Mouse (Mus musculus): ENCODE data around the gene Vwa3a.
"Not testable (repeated sequence)": the region's sequence is repeated elsewhere in the genome, so short reads cannot be mapped to it uniquely, and the experiment has no call there.

Gene Vwa3a

DNA sequence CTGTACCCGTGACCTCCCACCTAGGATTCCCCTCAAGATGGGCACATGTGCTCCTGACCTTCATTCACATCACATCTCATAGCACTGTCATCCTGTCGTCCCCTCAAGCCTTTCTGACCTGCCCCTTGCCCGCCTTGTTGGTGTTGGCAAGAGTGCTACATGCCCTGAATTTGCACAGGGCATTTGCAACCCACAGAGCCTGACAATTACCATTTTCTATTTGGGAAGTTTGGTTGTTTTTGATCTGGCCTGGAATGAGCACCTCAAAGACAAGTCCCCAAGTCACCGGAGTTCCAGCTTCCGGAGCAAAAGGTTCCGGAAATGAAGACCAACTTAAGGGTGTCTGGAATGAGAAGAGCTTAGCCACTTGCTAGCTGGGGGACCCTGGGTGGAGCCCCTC lies at the start of gene Vwa3a:
Gene Vwa3a (plus strand): TSS at position 301 of the 400 bp plus-strand sequence.
- no peak for DNase-seq (ENCODE audit: low read depth, low spot score)

DNA sequence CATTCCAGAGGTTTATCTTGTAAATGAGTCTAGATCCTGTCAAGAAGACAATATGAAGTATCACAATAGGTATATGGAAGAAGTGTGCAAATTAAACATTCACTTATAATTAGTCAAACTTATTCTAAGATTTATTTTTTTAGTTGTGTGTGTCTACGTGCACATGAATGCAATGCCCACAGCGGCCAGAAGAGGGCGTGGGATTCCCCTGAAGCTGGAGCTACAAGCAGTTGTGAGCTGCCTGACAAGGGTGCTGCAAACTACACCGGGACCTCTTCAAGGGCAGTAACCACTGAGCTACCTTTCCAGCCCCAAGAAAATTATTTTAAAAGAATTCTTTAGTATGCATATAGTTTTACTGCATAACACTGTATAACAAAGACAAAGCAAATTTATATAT lies 48.5 kb upstream of the Vwa3a start:
- DNase-seq (ENCODE audit: low read depth, low spot score): peak; percentile 37

DNA sequence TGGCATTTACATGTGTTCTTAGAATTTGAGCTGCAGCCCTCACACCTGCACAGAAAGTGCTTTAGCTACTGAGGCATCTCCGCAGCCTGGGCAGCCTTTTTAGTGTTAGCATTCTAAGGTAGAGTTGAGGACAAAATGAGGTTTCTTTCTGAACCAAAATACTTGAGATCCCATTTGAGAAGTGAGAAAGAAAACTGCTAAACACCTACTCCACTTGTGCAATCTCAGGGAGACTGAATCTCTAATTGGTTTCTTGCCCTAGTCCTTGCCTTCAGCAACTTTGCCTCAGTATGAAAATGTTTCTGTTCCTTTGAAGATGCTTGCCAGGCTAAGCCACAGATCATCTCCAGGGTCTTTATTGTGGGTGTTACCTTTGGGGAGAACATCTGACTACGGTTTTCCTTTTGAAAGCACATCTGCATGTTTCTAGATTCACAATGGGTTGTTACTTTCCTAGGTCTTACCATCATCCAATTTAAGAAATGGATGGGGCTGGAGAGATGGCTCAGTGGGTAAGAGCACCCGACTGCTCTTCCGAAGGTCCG lies 45.2 kb upstream of the Vwa3a start:
- peak; percentile 74 for DNase-seq (ENCODE audit: low read depth, low spot score)

DNA sequence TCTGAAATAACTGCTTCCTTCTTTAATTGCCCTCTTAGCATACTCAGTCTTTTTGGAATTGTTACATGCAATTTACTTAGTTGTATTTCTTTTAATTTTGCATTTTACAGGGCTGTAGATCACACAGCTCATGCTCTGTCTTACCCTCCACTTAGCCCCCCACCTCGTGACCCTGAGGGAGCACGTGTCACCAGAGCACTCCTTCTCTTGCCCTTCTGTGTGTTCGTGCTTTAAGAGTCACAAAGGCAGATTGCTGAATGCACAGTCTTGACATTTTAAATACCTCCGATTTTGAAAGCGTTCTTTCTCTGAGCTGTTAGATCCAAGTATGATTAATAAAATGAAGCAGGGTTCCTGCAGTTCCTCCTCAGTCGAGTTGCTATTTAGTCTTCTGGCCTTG lies 43.9 kb upstream of the Vwa3a start:
- no peak for DNase-seq (ENCODE audit: low read depth, low spot score)

DNA sequence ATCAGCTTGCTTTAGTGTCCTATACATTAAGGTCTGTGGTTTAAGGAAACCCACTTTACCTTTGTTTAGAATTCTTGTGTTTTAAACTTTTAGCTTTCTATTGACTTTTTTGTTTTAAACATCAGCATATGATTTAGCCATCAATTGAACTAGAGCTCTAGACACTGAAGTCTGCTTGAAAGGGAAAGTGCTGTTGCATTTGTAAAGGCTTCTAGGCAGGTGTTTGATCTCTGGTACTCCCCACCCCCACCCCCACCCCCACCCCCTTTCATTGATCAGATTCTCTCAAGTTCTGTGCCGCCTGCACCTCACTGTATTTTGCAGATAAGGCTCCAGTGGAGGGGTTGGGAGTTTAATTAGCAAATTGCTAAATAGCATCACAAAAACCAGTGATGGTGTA lies 43.5 kb upstream of the Vwa3a start:
- DNase-seq (ENCODE audit: low read depth, low spot score): peak; percentile 16

DNA sequence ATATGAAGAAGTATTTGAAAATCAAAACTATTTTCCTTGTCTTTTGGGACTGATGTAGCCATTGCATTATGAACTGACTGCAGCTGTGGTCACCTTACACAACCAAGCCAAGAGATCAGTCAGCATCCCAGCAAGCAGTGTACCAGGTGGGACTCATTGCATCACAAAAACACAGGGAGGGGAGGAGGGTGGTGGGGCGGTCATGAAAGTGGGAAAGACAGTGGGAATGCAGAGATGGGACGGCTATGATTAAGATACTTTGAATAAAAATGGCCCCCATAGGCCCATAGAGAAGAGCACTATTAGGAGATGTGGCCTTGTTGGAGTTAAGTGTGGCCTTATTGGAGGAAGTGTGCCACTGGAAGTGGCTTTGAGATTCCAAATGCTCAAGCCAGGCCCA lies 42.8 kb upstream of the Vwa3a start:
- no peak for DNase-seq (ENCODE audit: low read depth, low spot score)

DNA sequence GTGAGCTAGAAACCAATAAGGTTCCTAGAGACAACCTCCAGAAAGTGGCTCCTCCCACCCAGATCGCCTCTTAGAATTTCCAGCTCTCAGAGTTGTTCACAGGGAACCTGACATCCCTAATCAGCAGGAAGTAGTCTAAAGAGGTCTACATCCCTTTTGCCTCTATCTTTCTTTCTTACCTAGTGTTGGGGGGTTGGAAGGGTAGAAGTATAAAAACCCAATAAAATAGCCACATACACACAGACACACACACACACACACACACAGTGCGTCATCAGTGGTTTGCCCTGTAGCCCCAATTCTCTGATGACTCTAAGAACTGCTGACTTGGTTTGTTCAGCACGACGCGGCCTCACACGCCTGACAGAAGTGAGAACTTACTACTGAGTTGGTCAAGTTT lies 39.5 kb upstream of the Vwa3a start:
- peak; percentile 62 for DNase-seq (ENCODE audit: low read depth, low spot score)

DNA sequence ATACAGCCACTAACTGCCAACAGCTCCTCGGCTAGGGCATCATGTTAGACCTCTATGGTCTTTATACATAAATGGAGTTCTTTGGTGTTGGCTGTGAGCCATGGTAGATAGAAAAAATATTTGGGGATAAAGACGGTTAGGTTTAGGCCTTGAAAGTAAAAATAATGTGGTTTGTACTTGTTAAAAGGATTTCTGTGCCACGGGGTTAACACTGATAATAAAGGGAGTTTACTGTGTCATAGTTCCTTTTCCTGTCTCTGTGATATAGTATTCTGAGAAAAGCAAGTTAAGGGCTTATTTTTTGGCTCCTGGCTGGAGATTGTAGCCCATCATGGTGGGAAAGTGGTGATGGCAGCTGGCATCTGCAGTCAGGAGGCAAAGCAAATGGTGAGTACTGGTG lies 35.2 kb upstream of the Vwa3a start:
- peak; percentile 11 for DNase-seq (ENCODE audit: low read depth, low spot score)

DNA sequence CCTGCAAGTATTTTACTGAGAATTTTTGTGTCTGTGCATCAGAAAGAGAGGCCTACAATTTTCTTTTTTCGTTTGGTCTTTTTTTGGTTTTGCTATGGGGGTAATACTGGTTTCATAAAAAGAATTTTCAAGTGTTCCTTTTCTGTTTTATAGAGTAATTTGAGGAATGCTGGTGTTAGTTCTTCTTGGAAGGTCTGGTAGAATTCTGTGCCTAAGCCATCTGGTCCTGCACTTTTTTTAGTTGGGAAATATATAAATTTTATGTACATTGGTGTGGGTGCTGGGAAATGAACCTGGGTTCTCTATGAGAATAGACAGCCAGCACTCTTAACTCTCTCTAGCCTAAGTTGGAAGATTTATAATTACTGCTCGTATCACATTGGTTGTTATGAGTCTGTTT lies 27.0 kb upstream of the Vwa3a start:
- DNase-seq (ENCODE audit: low read depth, low spot score): no peak

DNA sequence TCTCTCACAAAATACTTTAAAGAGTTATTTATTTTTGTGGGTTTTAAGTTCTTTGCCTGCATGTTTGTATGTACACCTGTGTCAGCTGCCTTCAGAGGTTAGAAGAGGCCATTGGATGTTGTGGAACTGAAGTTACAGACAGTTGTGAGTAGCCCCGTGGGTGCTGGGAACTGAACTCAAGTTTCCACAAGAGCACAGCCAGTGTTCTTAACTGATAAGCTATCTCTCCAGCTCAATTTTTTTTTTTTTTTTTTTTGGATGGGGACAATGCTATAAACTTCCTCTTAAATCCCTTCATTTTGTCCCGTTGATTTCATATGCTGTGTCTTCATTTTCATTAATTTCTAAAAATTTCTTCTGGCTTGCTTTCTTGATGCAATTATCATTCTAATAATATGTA lies 25.9 kb upstream of the Vwa3a start:
- no peak for DNase-seq (ENCODE audit: low read depth, low spot score)

DNA sequence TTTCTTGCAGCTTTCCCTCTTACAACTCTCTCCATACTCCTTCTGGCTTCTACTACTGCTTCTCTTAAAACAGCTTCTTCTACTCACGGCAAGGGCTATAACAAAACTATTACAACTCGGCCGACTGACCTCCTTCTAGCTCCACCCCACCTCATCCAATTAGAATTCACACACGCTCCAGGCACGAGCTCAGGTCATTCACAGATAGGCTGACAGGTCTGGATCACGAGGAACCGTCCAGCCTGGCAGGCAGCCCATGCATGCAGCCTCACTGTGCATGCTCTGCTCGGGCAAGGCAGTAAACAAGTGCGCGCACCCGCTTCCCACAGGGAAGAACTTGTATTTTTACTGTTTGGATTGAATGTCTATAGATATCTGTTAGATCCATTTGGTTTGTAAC lies 25.2 kb upstream of the Vwa3a start:
- not testable (repeated sequence) for DNase-seq (ENCODE audit: low read depth, low spot score)

DNA sequence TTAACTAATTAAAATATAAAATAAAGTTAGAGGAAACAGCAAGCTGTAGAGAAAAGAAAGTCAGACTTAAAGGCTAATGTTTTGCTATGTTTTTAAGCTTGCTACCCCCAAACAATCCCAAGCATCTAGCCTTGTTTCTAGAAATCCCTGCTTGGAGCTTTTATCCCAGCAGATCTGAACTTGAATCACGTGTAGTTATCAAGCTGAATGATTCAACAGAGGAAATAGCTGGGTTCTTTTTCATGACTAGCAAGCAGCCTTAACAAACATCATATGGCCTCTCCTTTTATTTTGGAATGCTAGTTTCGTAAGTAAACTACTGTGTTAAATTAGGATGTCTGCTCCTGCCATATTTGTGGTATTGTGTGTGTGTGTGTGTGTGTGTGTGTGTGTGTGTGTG lies 21.9 kb upstream of the Vwa3a start:
- no peak for DNase-seq (ENCODE audit: low read depth, low spot score)

DNA sequence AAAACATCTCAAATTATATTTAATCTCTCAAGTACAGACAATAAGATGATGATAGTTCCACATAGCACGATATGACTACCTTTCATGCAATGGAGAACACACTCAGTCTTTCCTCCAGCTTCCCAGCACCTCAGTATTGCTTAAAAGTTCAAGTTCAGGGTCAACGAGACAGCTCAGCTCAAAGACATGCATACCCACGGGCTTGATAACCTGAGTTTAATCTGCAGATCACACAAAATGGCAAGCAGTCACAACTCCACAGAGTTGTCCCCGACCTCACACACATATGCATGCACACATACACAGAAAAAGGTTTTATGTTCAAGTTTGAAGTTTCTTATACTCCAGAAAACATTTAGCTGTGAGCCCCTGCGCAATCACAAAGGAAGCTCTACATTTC lies 18.1 kb upstream of the Vwa3a start:
- DNase-seq (ENCODE audit: low read depth, low spot score): no peak

DNA sequence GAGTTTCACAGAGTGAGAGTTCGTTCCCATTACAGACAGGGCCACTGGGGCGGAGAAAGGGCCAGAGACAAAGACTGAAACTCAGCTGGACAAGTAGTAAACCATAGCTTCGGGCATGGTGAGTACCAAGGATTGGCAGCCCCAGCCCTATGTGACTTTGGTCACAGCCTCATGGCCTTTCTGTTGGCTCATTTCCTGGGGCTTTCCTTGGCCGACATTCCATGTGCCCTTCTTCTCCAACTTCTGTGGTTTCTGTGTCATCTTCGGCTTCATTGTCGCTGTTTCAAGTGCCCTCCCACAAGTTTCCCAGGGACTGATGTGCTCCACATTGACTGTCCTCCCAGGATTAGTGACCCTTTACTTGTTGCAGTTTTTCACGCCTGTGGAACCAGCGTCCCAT lies 17.7 kb upstream of the Vwa3a start:
- no peak for DNase-seq (ENCODE audit: low read depth, low spot score)

DNA sequence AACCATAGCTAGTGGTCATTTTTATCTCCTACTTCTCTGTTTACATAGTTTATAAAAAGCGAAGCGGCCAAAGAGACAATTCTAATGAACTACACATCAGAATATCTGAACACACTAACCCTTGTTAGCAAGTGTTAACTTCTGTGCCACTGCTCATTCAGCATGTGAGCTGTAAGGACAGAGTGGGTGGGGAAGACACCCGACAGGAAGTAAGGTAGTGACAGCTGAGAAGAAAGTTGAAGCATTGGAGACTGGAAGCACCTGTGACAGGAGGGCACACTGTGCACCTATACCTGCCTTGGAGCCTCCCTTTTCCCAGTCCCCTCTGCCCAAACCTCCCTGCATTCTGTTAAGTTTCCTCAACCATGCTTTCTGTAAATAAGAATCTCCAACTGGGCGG lies 17.1 kb upstream of the Vwa3a start:
- DNase-seq (ENCODE audit: low read depth, low spot score): peak; percentile 17

DNA sequence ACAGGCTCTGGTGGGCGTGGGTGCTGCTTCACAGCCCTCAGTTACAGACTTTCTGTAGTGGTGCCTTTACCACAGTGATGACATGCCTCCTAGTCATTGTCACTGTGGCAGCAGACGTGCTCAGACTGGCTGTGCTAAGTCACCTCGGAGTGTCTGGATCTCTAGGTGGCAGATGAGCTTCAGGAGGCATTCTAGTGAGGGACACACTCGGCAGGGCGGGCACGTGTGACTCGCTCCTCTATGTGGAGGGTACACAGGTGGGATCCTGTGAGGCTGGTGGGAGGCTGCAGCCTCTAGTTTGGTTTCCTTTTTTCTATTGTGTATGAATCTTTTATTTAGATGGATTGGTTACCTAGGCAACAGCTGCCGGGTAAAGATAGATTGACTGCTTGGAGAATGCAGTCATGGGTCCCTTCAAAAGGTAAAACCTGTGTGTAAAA lies 16.3 kb upstream of the Vwa3a start:
- DNase-seq (ENCODE audit: low read depth, low spot score): peak; percentile 4

DNA sequence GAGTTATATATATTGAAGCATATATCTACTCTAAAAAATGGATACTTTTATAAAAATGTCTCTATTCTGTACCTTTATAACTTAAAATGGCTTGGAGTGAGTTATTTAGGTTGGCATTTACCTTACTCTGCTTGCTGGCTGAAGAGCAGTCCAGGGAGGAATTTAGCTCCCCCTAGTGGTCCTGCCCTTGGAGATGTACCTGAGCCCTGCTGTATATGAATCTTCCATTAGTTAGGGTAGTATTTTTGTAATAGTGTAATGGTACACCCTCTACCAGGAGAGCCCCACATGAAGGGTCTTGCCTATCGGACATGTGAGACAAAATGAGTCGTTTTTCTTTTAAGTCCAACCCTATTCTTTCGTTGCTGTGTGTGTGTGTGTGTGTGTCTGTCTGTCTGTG lies 11.5 kb upstream of the Vwa3a start:
- peak; percentile 70 for DNase-seq (ENCODE audit: low read depth, low spot score)

DNA sequence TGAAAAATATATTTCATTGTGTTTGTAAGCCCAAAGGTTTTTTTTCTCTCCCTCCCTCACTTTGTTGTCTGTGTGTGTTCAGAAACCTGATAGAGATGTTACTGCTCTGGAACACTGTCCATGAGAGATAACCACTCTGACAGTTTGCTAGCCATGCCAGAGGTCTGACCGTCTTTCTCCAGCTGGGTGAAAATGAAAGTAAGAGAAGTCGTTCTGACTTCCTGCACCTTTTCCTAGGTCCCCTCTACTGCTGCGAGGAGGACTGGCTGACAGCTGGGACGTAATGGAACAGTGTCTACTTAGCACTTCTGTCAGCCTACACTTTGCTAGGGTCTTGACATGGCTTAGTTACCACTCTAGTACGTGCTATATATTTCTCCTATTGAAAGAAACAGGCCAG lies 9.5 kb upstream of the Vwa3a start:
- peak; percentile 24 for DNase-seq (ENCODE audit: low read depth, low spot score)

DNA sequence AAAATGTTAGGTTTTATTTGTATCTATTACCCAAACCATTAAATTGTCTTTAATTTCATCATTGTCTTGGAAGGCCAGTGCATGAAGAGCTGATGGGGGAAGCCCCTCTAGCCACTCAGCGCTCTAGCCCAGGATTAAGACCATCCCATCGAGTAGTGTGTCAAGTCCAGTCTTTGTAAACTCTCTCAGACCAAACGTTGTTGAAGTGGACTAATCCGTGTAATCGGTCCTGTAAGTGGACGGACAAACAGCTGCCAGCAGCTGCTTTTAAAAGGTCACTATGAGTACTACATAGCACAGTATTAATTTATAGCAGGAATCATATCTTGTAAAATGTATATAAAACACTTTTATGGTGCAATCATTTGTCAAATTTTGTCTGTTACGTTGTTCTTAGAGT lies 6.2 kb upstream of the Vwa3a start:
- no peak for DNase-seq (ENCODE audit: low read depth, low spot score)

DNA sequence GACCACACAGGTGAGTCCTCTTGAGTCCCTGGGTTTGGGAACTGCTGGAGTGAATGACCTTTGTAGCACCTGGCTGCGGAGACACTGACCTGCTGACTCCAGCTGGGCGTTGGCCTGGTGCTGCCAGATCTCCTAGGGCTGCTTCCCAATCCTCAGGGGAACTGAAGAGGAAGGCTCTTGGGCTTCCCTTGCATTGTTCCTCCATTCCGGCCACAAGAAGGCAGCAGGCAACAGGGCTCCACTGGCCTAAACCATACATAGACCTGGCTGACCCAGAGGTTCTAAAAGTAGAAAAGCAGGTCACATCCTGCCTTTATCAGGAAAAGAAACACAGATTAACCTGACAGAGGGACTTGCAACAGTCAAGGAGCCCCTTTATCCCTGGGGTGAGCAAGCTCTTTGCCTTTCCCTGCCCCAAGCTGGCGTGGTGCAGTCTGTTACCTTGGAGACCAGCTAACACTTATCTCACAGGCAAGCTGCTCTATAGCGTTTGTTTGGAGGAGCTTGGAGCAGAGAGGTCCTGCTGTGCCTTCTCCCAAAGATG lies 512 bp downstream of the Vwa3a start:
- DNase-seq (ENCODE audit: low read depth, low spot score): no peak

DNA sequence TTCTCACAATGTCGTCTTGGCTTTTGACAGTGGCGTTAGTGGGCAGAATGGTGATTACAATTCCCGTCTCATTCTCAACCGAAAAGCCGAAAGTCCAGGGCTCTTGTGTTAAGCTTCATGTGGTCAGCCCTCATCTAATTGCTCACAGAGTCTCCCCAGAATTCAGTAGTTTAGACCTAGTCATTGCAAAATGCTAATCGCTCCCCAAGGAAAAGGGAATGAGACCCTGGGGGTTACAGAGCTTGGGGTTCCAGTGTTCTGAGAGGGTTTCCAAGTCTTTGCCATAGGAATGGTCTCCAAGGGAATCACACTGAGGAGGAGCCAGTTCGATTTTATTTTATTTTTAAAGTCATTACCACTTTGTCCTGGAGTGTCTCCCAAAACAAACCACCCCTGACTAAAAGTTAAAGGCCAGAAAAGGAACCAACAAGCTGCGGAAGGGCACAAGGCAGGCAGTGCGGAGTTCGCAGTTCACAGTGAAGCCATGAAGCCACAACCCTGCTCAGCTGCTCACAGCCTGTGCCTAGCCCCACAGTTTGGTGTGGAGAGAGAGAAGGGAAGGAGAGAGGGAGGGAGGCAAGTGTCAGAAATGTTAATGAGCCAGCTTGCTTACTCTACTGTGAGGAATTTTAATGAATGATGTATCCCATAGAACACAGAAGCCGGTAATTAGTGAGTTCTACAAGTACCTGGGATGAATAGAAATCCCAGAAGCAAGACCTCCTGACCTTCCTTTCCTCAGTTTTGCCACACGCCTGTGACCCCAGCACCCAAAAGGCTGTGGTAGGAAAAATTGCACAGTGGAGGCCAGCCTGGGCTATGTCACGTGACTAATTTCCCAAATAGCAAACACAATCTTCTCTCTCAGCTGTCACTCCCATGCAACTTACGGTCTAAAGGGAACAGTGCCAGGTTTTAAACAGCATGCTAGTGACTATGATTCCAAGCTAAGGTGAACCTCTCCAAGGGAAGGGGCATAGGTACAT lies 4.5 kb downstream of the Vwa3a start:
- DNase-seq (ENCODE audit: low read depth, low spot score): no peak

DNA sequence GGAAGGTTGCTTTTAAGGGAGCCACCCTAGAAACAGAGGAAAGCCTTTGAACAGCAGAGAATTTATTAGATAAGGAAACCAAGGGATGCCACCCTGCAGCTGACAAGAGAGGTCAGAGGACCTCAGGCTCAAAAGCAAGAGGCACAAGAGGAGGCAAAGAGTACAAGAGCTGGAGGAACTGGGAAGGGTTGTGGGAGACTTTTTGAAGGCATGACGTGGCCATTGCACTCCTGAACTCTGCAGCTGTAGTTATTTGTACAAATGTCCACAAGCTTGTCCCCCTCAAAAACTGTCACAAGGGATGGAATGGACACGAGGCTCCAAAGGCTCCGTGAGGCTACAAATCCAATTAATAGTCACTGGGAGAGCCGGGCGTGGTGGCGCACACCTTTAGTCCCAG lies 5.5 kb downstream of the Vwa3a start:
- DNase-seq (ENCODE audit: low read depth, low spot score): no peak

DNA sequence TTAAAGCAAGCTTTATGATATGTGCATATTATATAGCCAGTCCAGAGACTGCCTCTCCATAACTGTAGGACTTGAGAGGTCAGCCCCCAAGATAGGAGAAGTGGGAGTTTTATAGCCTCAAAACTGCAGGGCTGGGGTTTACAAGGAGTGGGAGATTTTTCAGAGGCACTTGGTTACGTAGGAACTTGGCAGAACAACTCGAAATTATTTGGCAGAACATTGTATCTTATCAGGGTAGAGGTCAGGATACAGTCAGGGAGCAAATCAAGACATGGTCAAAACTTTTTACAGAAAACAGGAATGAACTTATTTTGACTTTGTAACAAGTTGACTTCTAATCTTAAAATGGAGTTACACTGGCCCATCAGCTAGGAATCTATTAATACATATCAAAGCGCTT lies 6.9 kb downstream of the Vwa3a start:
- no peak for DNase-seq (ENCODE audit: low read depth, low spot score)

Measured in CD4-positive helper T cell, adult 2 months (primary cell).